Mouse (Mus musculus) erythroblast, embryonic 14.5 days (primary cell): ENCODE results near the gene Pop5. TPM values are rescaled to one million over a fixed set of nuclear protein-coding genes. Genes with fewer than 3 reads are reported as not detected.

ENCODE experiments used
- H3K27me3 ChIP-seq: 2 replicates; pipeline ENCODE4 v1.6.1; 2012; ENCODE audit warnings: inconsistent platforms; ENCODE audit not compliant: control insufficient read depth
- H3K36me3 ChIP-seq: 2 replicates; pipeline ENCODE4 v1.6.1; 2012; ENCODE audit warnings: mild to moderate bottlenecking, inconsistent platforms; ENCODE audit not compliant: control insufficient read depth
- H3K4me1 ChIP-seq: 2 replicates; pipeline ENCODE4 v1.6.1; 2012; ENCODE audit warnings: inconsistent platforms; ENCODE audit not compliant: control insufficient read depth
- H3K4me3 ChIP-seq: replicated peaks from 2 replicates; pipeline ENCODE3; 2012; ENCODE audit warnings: moderate library complexity, mild to moderate bottlenecking, inconsistent platforms
- H3K9me3 ChIP-seq: 2 replicates; pipeline ENCODE4 v1.6.1; 2012; ENCODE audit warnings: low read length, inconsistent platforms, mixed read lengths; ENCODE audit not compliant: control insufficient read depth
- GATA1 ChIP-seq: IDR thresholded peaks from 2 replicates; pipeline ENCODE4 v1.6.1; 2012; ENCODE audit warnings: low read length, inconsistent platforms, mixed read lengths
- TAL1 ChIP-seq: IDR thresholded peaks from 3 replicates; pipeline ENCODE4 v1.6.1; 2012; ENCODE audit warnings: low read length, inconsistent platforms, mixed read lengths
- polyA plus RNA-seq: library from polyadenylated mRNA; stranded (reverse); fragments of >175 nt; gene quantifications from 2 replicates; pipeline ENCODE4 v1.2.3, GENCODE M21; 2012

Pop5 gene
- polyA plus RNA-seq, 1 experiment: 12.0 TPM

- Histone ChIP-seq H3K4me3 (peak overlapping the region; percentile 99), H3K4me1 (peaks cover 81% of the 10 kb centered on the region), H3K27me3 (no peaks in the 10 kb centered on the region), H3K36me3 (peaks cover 80% of the 10 kb centered on the region), H3K9me3 (no peaks in the 10 kb centered on the region)
- TF ChIP-seq GATA1 (no peak), TAL1 (no peak)
Observed at GRCm38 (mm10) chr5:115268266-115268665, 32.6 kb downstream of the Pop5 start.

DNA sequence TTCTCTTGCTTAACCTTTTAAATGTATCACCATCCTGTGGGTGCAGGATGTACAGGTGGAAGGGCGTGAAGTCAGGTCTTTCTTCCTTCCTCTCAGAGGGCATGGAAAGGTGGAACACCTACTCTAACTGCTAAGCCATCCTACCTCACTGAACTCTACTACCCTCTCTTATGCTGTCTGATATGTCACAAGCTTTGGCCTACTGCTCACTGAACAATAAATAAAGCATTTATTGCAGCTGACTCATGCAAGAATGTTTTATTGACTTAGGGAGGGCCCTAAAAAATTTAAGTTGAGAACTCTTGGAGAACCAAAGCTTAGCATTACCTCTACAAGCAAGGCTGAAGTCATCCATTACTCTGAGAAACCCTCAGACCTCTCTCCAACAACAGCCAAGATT, 34.3 kb downstream of the Pop5 start:
- Histone ChIP-seq H3K4me1 (peaks cover 79% of the 10 kb centered on the region), H3K27me3 (no peaks in the 10 kb centered on the region), H3K9me3 (no peaks in the 10 kb centered on the region), H3K4me3 (peak overlapping the region; percentile 99), H3K36me3 (peaks cover 65% of the 10 kb centered on the region)
- TF ChIP-seq TAL1 (no peak), GATA1 (no peak)

DNA sequence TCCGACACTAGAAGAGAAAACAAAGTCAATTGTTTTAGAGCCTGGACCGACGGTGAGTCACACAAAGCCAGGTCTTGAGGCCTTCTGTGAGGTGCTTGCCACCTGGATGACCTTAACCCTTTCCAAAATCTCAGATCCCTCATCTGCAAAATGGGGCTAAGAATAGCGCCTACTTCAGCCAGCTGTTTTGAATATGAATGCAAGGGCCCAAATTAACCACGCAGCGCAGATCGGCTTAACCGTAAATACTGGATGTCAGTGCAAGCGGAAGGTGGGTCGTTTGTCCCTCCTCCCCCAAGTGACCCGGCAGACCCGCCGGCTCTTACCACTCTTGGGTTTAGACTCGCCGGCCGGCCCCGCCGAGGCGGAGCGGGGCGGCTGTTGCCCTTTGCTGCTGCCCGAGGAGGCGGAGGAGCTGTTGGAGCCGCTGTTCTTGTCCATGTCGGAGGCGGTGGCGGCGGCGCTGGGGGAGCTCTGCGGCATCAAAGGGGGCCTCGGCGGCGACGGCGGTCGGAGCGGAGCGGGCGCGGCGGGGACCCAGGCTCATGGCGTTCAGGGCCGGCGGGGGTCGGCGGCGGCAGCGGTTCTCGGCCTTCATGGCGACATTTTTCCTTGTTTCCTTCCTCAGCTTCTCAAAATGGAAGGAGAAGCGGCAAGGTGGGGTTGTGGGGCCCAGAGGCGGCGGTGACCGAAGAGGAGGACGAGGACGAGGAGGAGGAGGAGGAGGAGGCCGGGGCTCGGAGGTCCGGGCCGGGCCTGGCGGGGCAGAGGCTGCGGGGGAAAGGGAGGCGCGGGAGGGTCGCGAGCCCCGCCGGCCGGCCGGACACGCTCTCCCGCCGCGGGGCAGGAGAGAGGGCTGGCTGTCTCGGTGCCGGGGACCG, 36.5 kb downstream of the Pop5 start:
- TF ChIP-seq TAL1 (no peak), GATA1 (no peak)
- Histone ChIP-seq H3K36me3 (peaks cover 48% of the 10 kb centered on the region), H3K4me1 (peaks cover 67% of the 10 kb centered on the region), H3K4me3 (peak overlapping the region; percentile 99), H3K27me3 (no peaks in the 10 kb centered on the region), H3K9me3 (peaks cover 4% of the 10 kb centered on the region)

DNA sequence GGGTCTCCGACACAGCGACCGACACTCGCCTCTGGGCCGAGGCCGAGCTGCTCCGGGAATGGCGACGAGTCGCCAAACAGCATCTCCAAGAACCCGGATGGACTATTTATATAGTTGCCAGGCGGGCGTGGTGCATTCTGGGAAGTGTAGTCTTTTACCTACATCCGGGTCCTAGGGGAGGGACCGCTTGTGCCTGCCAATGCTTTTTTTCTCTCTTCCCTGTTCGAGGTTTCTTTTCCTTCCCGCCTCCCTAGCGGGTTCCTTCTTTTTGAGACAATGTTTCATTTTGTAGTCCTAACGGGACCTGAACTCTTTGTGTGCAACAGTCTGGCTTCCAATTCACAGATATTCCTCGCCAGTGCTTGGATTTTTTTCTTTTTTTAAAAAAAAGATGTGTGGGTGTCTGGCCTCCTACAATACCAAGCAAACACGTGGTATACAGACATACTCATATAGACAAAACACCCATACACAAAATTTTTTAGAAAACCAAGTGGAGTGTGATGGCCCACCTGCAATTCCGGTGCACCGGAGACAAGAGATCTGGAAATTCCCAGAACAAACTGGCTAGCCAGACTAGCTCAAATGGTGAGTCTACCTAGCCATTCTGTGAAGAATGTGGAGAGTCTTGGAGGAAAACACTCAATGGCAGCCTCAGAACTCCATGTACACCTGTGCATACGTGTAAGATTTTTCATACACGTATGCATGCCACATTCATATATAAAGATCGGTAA, 37.3 kb downstream of the Pop5 start, which contains the start of gene Rnf10:
Gene Rnf10, minus strand, starts transcription at position 87 of the 737 bp plus-strand sequence.
- Histone ChIP-seq H3K36me3 (peaks cover 44% of the 10 kb centered on the region), H3K27me3 (no peaks in the 10 kb centered on the region), H3K4me3 (peak within 1 kb of the TSS; percentile 99), H3K9me3 (peaks cover 4% of the 10 kb centered on the region), H3K4me1 (peaks cover 61% of the 10 kb centered on the region)
- TF ChIP-seq TAL1 (no peak), GATA1 (no peak)

DNA sequence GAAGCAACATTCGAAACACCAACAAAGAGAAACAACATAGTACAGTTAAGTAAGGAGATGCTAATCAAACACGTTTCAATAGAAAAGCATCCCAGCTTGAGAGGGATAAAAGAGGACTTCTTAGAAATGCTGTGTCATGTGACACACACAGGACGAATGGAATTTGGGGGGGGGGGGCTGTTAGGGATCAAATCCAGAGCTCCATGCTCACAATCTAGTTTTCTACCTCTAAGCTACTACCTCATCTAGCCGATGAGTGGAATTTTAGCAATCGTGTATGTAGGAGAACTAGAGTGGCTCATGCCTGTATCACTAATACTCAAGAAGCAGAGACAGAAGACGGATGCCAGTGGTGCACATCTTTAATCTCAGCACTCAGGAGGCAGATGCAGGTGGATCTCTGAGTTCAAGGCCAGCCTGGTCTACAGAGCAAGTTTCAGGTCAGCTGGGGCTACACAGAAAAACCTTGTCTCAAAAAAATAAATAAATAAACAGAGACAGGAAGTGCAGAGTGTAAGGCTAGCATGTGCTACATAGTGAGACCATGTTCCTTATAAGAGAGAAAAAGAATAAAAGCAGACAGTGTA, 38.0 kb downstream of the Pop5 start:
- TF ChIP-seq TAL1 (no peak), GATA1 (no peak)
- Histone ChIP-seq H3K36me3 (peaks cover 37% of the 10 kb centered on the region), H3K4me3 (peak overlapping the region; percentile 99), H3K27me3 (no peaks in the 10 kb centered on the region), H3K4me1 (peaks cover 61% of the 10 kb centered on the region), H3K9me3 (peaks cover 4% of the 10 kb centered on the region)

DNA sequence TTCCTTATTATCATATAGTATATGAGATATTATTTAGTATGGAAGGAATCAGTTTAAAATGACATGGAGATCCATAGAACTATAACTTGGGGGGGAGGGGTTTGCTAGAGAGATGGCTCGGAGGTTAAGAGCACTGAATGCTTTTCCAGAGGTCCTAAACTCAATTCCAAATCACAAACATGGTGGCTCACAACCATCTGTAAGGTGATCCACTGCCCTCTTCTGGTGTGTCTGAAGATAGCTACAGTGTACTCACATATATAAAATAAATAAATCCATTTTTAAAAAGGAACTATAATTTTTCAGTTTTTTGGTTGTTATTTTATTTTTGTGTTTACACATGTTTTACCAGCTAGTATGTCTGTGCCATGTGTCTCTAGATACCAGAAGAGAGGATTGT, 38.7 kb downstream of the Pop5 start:
- peaks cover 4% of the 10 kb centered on the region for H3K9me3 ChIP-seq
- TF ChIP-seq TAL1 (no peak), GATA1 (no peak)
- H3K27me3 ChIP-seq: no peaks in the 10 kb centered on the region
- H3K4me3 ChIP-seq: no peak overlapping the region
- H3K4me1 ChIP-seq: peaks cover 59% of the 10 kb centered on the region
- H3K36me3 ChIP-seq: peaks cover 30% of the 10 kb centered on the region

DNA sequence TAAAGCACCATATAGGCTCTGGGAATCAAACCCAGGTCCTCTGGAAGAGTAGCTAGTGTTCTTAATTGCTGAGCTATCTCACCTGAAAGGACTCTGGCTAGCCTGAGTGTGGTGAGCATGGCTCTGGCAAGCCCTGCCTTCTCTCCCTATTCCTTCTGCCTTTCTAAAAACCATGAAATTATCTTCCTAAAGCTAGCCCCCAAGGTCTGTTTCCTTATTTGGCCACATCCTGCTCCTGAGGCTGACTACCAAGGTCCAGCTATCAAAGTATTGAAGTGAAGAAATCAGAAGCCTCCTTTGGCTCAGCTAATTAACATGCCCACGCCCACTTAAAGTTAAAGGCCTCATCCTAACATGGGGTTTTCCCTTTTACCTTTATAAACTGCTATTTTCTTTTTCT, 39.1 kb downstream of the Pop5 start:
- no peak overlapping the region for H3K4me3 ChIP-seq
- H3K36me3 ChIP-seq: peaks cover 26% of the 10 kb centered on the region
- no peak for TF ChIP-seq TAL1
- no peak for TF ChIP-seq GATA1
- H3K9me3 ChIP-seq: peaks cover 4% of the 10 kb centered on the region
- peaks cover 57% of the 10 kb centered on the region for H3K4me1 ChIP-seq
- H3K27me3 ChIP-seq: no peaks in the 10 kb centered on the region

- no peak overlapping the region for H3K4me3 ChIP-seq
- H3K4me1 ChIP-seq: peaks cover 56% of the 10 kb centered on the region
- peaks cover 4% of the 10 kb centered on the region for H3K9me3 ChIP-seq
- H3K36me3 ChIP-seq: peaks cover 14% of the 10 kb centered on the region
- H3K27me3 ChIP-seq: no peaks in the 10 kb centered on the region
- TF ChIP-seq TAL1: no peak
- TF ChIP-seq GATA1: no peak
Observed at GRCm38 (mm10) chr5:115275998-115276397, 40.4 kb downstream of the Pop5 start.

DNA sequence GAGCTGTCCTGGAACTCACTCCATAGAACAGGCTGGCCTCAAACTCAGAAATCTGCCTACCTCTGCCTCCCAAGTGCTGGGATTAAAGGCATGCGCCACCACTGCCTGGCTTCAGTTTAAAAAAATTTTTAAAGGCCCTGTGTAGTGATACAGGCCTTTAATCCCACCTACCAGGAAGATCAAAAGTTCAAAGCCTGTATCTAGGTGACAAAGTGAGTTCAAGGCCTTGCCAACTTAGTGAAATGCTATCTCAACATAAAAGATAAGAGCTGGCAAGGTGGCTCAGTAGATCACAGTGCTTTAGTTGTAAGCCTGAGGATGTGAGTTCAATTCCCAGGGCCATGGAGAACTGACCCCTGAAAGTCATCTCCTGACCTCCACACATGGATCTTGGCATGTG, 42.4 kb downstream of the Pop5 start:
- TF ChIP-seq TAL1 (no peak), GATA1 (no peak)
- Histone ChIP-seq H3K36me3 (peaks cover 10% of the 10 kb centered on the region), H3K4me1 (peaks cover 61% of the 10 kb centered on the region), H3K27me3 (no peaks in the 10 kb centered on the region), H3K9me3 (peaks cover 4% of the 10 kb centered on the region), H3K4me3 (no peak overlapping the region)
